Mouse (Mus musculus): ENCODE data around the gene Slc11a1.
A peak's percentile ranks its signal among the peaks of the same experiment; 100 is the strongest.

GRCm38 (mm10) chr1:74397268-74397918, 22.4 kb downstream of the Slc11a1 start:
- peak; percentile 82; the same call in 1 of the 2 replicates for TF ChIP-seq POLR2A (IDR thresholded peaks at IDR 0.05; ENCODE audit: borderline replicate concordance, insufficient read depth, low read length)
- peak; percentile 72 for TF ChIP-seq CTCF (IDR thresholded peaks at IDR 0.05; ENCODE audit: borderline replicate concordance, insufficient read depth, low read depth, low read length)
